Mouse (Mus musculus) hindbrain, embryonic 16.5 days (tissue): ENCODE data around the gene Wfdc17. TPM values are rescaled to one million over a fixed set of nuclear protein-coding genes. Genes with fewer than 3 reads are reported as not detected.

Experiments
- ATAC-seq: fragments of 200-750 bp; cut with Nextera tagmentation; 2 replicates; pipeline ENCODE4 v1.8.0; 2017; ENCODE audit warnings: moderate TSS enrichment, moderate library complexity
- H3K27ac ChIP-seq: fragments of 300-500 bp; sonication (generic); 2 replicates; pipeline ENCODE4 v1.5.1; 2014; ENCODE audit warnings: low read depth, mild to moderate bottlenecking, control low read depth, low read length, moderate library complexity
- H3K27me3 ChIP-seq: fragments of 300-500 bp; sonication (generic); replicated peaks from 2 replicates; pipeline ENCODE4 v1.6.1; 2014; ENCODE audit warnings: low read length; ENCODE audit not compliant: control insufficient read depth, insufficient read depth
- H3K36me3 ChIP-seq: fragments of 300-500 bp; sonication (generic); 2 replicates; pipeline ENCODE4 v1.6.1; 2014; ENCODE audit warnings: mild to moderate bottlenecking, low read length, moderate library complexity, mixed read lengths; ENCODE audit not compliant: control insufficient read depth, insufficient read depth
- H3K4me1 ChIP-seq: fragments of 300-500 bp; sonication (generic); 2 replicates; pipeline ENCODE4 v1.6.1; 2014; ENCODE audit warnings: low read depth, low read length; ENCODE audit not compliant: control insufficient read depth, insufficient read depth
- H3K4me2 ChIP-seq: fragments of 300-500 bp; sonication (generic); 2 replicates; pipeline ENCODE4 v1.6.1; 2014; ENCODE audit warnings: mild to moderate bottlenecking, low read length, control low read depth, moderate library complexity
- H3K4me3 ChIP-seq: fragments of 300-500 bp; sonication (generic); 2 replicates; pipeline ENCODE4 v1.5.1; 2014; ENCODE audit warnings: mild to moderate bottlenecking, low read length, control low read depth, moderate library complexity
- H3K9ac ChIP-seq: fragments of 300-500 bp; sonication (generic); 2 replicates; pipeline ENCODE4 v1.6.1; 2014; ENCODE audit warnings: low read depth, mild to moderate bottlenecking, control low read depth, low read length, moderate library complexity
- H3K9me3 ChIP-seq: fragments of 300-500 bp; sonication (generic); 2 replicates; pipeline ENCODE4 v1.6.1; 2014; ENCODE audit warnings: mild to moderate bottlenecking, low read length, moderate library complexity; ENCODE audit not compliant: control insufficient read depth
- WGBS: fragments of 180-500 bp; shearing (Covaris S2); extraction: QIAGEN DNeasy Blood & Tissue Kit; methylation state at CpG from one replicate; pipeline ENCODE4 v1.1.7; 2014; 5-methylcytosine and 5-hydroxymethylcytosine counted together
- polyA plus RNA-seq: library from polyadenylated mRNA; unstranded; fragments of >200 nt; fragmentation: Nextera tagmentation; extraction: Ambion mirVana; gene quantifications from 2 replicates; pipeline ENCODE4 v1.2.1, GENCODE M21; 2015

The Wfdc17 gene
- 0.33 and 0.87 TPM in 2 replicates for polyA plus RNA-seq

- no peaks in the 10 kb centered on the region for H3K4me1 ChIP-seq
- H3K27me3 ChIP-seq, result no peaks in the 10 kb centered on the region
- no peak within 1 kb of the TSS for H3K4me2 ChIP-seq
- no peak for ATAC-seq
- no peaks in the 10 kb centered on the region for H3K9me3 ChIP-seq
- no peak within 1 kb of the TSS for H3K4me3 ChIP-seq
- H3K9ac ChIP-seq, result no peak within 1 kb of the TSS
- 71% methylated on average over 1 of the region's 1 CpGs for WGBS
- H3K27ac ChIP-seq, result no peak within 1 kb of the TSS
- H3K36me3 ChIP-seq, result no peaks in the 10 kb centered on the region
Observed at GRCm38 (mm10) chr11:83703705-83704104, at the start of gene Wfdc17. Gene Wfdc17 (plus strand): TSS chr11:83703991.

- Histone ChIP-seq H3K27ac (no peak overlapping the region), H3K4me2 (no peak overlapping the region), H3K9ac (no peak overlapping the region), H3K27me3 (no peaks in the 10 kb centered on the region), H3K36me3 (no peaks in the 10 kb centered on the region), H3K4me3 (no peak overlapping the region), H3K9me3 (no peaks in the 10 kb centered on the region), H3K4me1 (no peaks in the 10 kb centered on the region)
- no peak for ATAC-seq
- 87% methylated on average over 8 of the region's 8 CpGs for whole genome bisulfite sequencing
Observed at GRCm38 (mm10) chr11:83654606-83655005, 49.2 kb upstream of the Wfdc17 start.

- 94% methylated on average over 3 of the region's 3 CpGs for WGBS
- H3K9me3 ChIP-seq, result no peaks in the 10 kb centered on the region
- H3K4me2 ChIP-seq, result no peak overlapping the region
- H3K9ac ChIP-seq, result no peak overlapping the region
- ATAC-seq, result no peak
- no peaks in the 10 kb centered on the region for H3K27me3 ChIP-seq
- H3K27ac ChIP-seq, result no peak overlapping the region
- H3K4me3 ChIP-seq, result no peak overlapping the region
- H3K4me1 ChIP-seq, result no peaks in the 10 kb centered on the region
- H3K36me3 ChIP-seq, result no peaks in the 10 kb centered on the region
Observed at GRCm38 (mm10) chr11:83657508-83657907, 46.3 kb upstream of the Wfdc17 start.

GRCm38 (mm10) chr11:83658797-83659196 is 45.0 kb upstream of the Wfdc17 start:
- Histone ChIP-seq H3K9ac (no peak overlapping the region), H3K27me3 (no peaks in the 10 kb centered on the region), H3K9me3 (no peaks in the 10 kb centered on the region), H3K27ac (no peak overlapping the region), H3K36me3 (no peaks in the 10 kb centered on the region), H3K4me1 (no peaks in the 10 kb centered on the region), H3K4me3 (no peak overlapping the region), H3K4me2 (no peak overlapping the region)
- WGBS, result 81% methylated on average over 6 of the region's 6 CpGs
- ATAC-seq, result no peak

GRCm38 (mm10) chr11:83662204-83662603 is 41.6 kb upstream of the Wfdc17 start, which contains the start of gene Ccl4:
Gene Ccl4 (plus strand): TSS chr11:83662584.
- H3K4me1 ChIP-seq, result no peaks in the 10 kb centered on the region
- no peaks in the 10 kb centered on the region for H3K36me3 ChIP-seq

GRCm38 (mm10) chr11:83663532-83663931 is 40.3 kb upstream of the Wfdc17 start:
- 84% methylated on average over 5 of the region's 5 CpGs for WGBS
- Histone ChIP-seq H3K4me3 (no peak overlapping the region), H3K27me3 (no peaks in the 10 kb centered on the region), H3K4me2 (no peak overlapping the region), H3K9me3 (no peaks in the 10 kb centered on the region), H3K4me1 (no peaks in the 10 kb centered on the region), H3K36me3 (no peaks in the 10 kb centered on the region), H3K9ac (no peak overlapping the region), H3K27ac (no peak overlapping the region)
- no peak for ATAC-seq

More at GRCm38 (mm10) chr11:83662204-83662603, 41.6 kb upstream of the Wfdc17 start, which contains the start of gene Ccl4:
- no peak within 1 kb of the TSS for H3K27ac ChIP-seq
- H3K9ac ChIP-seq, result no peak within 1 kb of the TSS
- H3K27me3 ChIP-seq, result no peaks in the 10 kb centered on the region
- no peak for ATAC-seq
- no peaks in the 10 kb centered on the region for H3K9me3 ChIP-seq
- no peak within 1 kb of the TSS for H3K4me3 ChIP-seq
- WGBS, result 79% methylated on average over 6 of the region's 6 CpGs
- no peak within 1 kb of the TSS for H3K4me2 ChIP-seq

GRCm38 (mm10) chr11:83671743-83672142 is 32.0 kb upstream of the Wfdc17 start:
- no peak overlapping the region for H3K9ac ChIP-seq
- H3K36me3 ChIP-seq, result no peaks in the 10 kb centered on the region
- no peak overlapping the region for H3K4me2 ChIP-seq
- H3K9me3 ChIP-seq, result no peaks in the 10 kb centered on the region
- no peaks in the 10 kb centered on the region for H3K4me1 ChIP-seq
- H3K4me3 ChIP-seq, result no peak overlapping the region
- no peak for ATAC-seq
- H3K27me3 ChIP-seq, result no peaks in the 10 kb centered on the region
- H3K27ac ChIP-seq, result no peak overlapping the region

GRCm38 (mm10) chr11:83675665-83676064 is 28.1 kb upstream of the Wfdc17 start:
- Histone ChIP-seq H3K4me3 (no peak overlapping the region), H3K4me1 (no peaks in the 10 kb centered on the region), H3K27me3 (no peaks in the 10 kb centered on the region), H3K36me3 (no peaks in the 10 kb centered on the region), H3K27ac (no peak overlapping the region), H3K9ac (no peak overlapping the region), H3K9me3 (no peaks in the 10 kb centered on the region), H3K4me2 (no peak overlapping the region)
- ATAC-seq, result no peak
- WGBS, result 92% methylated on average over 1 of the region's 1 CpGs

- no peaks in the 10 kb centered on the region for H3K27me3 ChIP-seq
- no peak overlapping the region for H3K4me2 ChIP-seq
- WGBS, result 89% methylated on average over 1 of the region's 1 CpGs
- H3K4me1 ChIP-seq, result no peaks in the 10 kb centered on the region
- H3K4me3 ChIP-seq, result no peak overlapping the region
- H3K9me3 ChIP-seq, result no peaks in the 10 kb centered on the region
- no peaks in the 10 kb centered on the region for H3K36me3 ChIP-seq
- no peak for ATAC-seq
- H3K9ac ChIP-seq, result no peak overlapping the region
- no peak overlapping the region for H3K27ac ChIP-seq
Observed at GRCm38 (mm10) chr11:83689918-83690317, 13.9 kb upstream of the Wfdc17 start.

GRCm38 (mm10) chr11:83692008-83692407 is 11.8 kb upstream of the Wfdc17 start:
- Histone ChIP-seq H3K4me2 (no peak overlapping the region), H3K4me3 (no peak overlapping the region), H3K36me3 (no peaks in the 10 kb centered on the region), H3K27ac (no peak overlapping the region), H3K4me1 (no peaks in the 10 kb centered on the region), H3K27me3 (no peaks in the 10 kb centered on the region), H3K9ac (no peak overlapping the region), H3K9me3 (no peaks in the 10 kb centered on the region)
- 77% methylated on average over 1 of the region's 1 CpGs for WGBS
- no peak for ATAC-seq
